Mouse (Mus musculus): ENCODE results near the gene Lrrfip1. TPM values are rescaled to one million over a fixed set of nuclear protein-coding genes. Genes with fewer than 3 reads are reported as not detected.
A peak's percentile ranks its signal among the peaks of the same experiment; 100 is the strongest.

The Lrrfip1 gene
- polyA plus RNA-seq, 1 experiment from 2014 or later: 88.9 TPM

DNA sequence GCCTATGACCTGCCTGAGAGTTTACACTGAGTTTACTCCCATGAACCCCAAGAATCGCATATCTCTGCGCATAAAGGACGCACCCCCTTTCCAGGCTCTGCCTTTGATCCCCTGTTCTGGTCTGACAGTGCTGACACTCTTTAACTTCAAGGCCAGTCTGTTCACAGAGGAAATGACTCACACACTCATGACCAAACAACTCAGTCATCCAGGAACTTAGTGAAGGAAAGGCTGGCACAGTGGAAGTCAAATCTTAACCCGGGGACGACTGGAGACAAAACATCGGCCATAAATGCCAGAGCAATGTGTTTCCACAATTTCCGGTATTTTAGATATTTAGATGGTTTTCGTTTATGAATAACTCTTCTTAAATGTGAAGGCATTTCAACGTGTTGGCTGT is 25.4 kb downstream of the Lrrfip1 start:
- H3K27ac ChIP-seq: peak overlapping the region; percentile 95
- H3K4me3 ChIP-seq (ENCODE audit: inconsistent target): no peak overlapping the region
- peaks cover 55% of the 10 kb centered on the region; the same call in 1 of the 2 replicates for H3K79me2 ChIP-seq (ENCODE audit: inconsistent target)
- 14% methylated on average over 9 of the region's 9 CpGs for WGBS (ENCODE audit: missing documents)
- H3K36me3 ChIP-seq (ENCODE audit: inconsistent target): no peaks in the 10 kb centered on the region

DNA sequence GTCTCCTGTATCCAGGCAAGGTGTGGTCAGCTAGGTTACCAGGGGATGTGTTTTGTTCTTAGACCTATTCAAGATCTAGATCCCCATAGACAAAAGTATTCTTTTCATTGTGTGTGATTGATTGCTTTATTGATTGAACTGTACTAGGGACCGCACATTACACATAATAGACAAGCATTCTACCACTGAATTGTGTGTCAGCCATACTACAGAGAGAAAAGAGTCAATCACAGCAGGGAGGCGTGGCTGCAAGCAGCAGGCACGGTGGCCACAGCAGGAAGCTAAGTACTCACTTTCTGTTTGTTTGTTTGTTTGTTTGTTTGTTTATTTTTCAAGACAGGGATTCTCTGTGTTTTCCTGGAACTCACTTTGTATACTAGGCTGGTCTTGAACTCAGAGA is 25.9 kb downstream of the Lrrfip1 start:
- H3K36me3 ChIP-seq (ENCODE audit: inconsistent target): no peaks in the 10 kb centered on the region
- H3K79me2 ChIP-seq (ENCODE audit: inconsistent target): peaks cover 60% of the 10 kb centered on the region; the same call in 1 of the 2 replicates
- H3K27ac ChIP-seq: peak overlapping the region; percentile 95
- 83% methylated on average over 3 of the region's 3 CpGs for WGBS (ENCODE audit: missing documents)
- no peak overlapping the region for H3K4me3 ChIP-seq (ENCODE audit: inconsistent target)

DNA sequence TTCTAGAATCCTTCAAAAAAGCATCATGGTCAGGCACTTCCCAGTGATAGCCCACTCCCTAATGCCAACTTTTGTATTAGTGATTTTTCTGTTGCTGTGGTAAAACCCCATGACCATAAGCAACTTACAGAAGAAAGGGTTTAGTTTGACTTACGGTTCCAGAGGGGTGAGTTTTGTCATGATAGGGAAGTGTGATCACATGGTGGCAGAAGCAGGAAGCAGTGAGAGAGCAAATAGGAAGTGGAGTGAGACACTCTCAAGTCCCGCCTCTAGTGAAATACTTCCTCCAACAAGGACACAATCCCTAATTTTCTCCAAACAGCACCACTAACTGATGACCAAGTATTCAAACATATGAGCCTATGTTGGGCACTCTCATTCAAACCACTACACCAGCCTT is 28.4 kb downstream of the Lrrfip1 start:
- Histone ChIP-seq H3K27ac (peak overlapping the region; percentile 52), H3K36me3 (ENCODE audit: inconsistent target) (no peaks in the 10 kb centered on the region), H3K79me2 (ENCODE audit: inconsistent target) (peaks cover 73% of the 10 kb centered on the region), H3K4me3 (ENCODE audit: inconsistent target) (no peak overlapping the region)
- 74% methylated on average over 2 of the region's 2 CpGs for WGBS (ENCODE audit: missing documents)

DNA sequence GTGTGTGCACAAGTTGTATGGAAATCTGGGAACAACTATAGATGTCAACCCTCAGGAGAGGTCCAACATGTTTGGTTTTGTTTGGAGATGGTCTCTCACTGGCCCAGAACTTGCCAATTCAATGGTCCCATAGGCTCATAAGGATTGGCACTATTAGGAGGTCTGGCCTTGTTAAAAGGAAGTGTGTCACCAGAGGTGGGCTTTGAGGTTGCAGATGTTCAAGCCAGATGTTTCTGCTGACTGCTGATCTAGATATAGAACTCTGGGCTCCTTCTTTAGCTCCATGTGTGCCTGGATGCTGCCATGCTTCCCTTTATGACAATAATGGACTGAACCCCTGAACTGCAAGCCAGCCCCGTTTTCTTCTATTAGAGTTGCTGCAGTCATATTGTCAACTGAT is 31.8 kb downstream of the Lrrfip1 start:
- Histone ChIP-seq H3K36me3 (ENCODE audit: inconsistent target) (no peaks in the 10 kb centered on the region), H3K27ac (no peak overlapping the region), H3K79me2 (ENCODE audit: inconsistent target) (peaks cover 67% of the 10 kb centered on the region), H3K4me3 (ENCODE audit: inconsistent target) (no peak overlapping the region)
- 60% methylated on average over 1 of the region's 1 CpGs for WGBS (ENCODE audit: missing documents)

DNA sequence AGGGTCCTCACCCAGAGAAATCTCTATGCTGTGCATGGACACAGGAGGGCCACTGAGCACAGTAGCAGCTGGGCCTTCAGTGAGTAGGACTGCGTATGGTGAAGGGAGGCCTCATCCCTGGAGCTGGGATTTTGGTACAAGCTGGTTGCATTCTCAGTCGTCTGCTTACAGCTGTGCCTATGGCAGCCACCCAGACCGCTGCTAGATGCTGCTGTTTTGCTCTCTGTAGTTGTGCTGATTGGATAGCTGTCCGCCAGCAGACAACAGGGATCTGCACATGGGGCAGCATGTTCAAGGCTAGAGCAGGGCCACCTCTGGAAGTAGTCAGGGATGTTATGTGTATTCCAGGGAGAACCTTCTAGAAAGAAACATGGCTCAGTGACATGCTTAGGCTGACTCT is 33.0 kb downstream of the Lrrfip1 start:
- Histone ChIP-seq H3K4me3 (ENCODE audit: inconsistent target) (no peak overlapping the region), H3K27ac (no peak overlapping the region), H3K79me2 (ENCODE audit: inconsistent target) (peaks cover 72% of the 10 kb centered on the region), H3K36me3 (ENCODE audit: inconsistent target) (no peaks in the 10 kb centered on the region)
- 100% methylated on average over 4 of the region's 4 CpGs for WGBS (ENCODE audit: missing documents)

DNA sequence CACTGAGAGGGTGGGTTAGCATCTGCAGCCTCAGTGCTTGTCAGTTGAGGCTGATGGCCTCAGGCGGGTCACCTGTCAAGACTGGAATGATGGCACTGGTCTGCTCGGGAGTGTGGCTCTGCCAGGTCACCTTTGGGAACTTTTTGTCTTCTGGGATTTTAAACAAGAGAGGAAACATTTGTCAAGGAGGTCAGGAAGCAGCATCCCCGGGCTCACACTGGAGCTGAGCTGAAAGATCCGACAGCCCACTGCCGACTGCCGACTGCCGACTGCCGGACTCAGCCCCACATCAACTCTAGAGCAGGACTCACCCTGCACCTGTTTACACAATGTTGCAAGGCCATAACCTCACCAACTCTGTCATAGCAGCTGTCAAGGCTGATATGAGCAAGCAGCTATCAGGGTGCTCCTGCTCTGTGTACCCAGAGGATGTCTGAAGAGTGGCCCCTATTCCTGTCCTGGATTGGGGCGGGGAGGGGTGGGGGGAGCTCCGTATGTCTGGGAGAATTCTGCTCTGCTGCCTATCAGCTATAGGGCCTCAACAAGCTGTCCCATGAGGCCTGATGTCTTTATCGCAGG is 33.9 kb downstream of the Lrrfip1 start:
- no peak overlapping the region for H3K4me3 ChIP-seq (ENCODE audit: inconsistent target)
- H3K27ac ChIP-seq: no peak overlapping the region
- H3K79me2 ChIP-seq (ENCODE audit: inconsistent target): peaks cover 78% of the 10 kb centered on the region
- WGBS (ENCODE audit: missing documents): 98% methylated on average over 10 of the region's 11 CpGs
- H3K36me3 ChIP-seq (ENCODE audit: inconsistent target): no peaks in the 10 kb centered on the region

DNA sequence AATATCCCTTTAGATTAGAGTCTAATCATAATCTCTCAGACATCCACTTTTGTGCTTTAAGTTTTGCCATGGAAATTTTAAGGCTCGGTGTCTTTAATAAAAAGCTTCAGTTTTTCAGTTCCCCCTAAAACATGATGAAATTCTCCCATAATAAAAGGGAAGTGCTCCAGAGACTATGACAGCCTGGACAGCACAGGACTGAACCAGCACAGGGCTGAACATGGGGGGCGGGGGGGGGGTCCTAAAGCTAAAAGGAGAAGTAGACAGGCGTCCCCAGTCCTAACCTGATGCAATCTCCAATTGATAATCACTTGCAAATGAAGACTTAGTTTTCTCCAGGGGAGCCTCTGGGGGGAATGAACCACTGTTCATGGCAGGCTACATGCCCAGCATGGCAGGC is 36.0 kb downstream of the Lrrfip1 start:
- WGBS (ENCODE audit: missing documents): 3% methylated on average over 3 of the region's 3 CpGs
- no peak overlapping the region for H3K4me3 ChIP-seq (ENCODE audit: inconsistent target)
- peak overlapping the region; percentile 75 for H3K27ac ChIP-seq
- H3K36me3 ChIP-seq (ENCODE audit: inconsistent target): no peaks in the 10 kb centered on the region
- H3K79me2 ChIP-seq (ENCODE audit: inconsistent target): peaks cover 68% of the 10 kb centered on the region

DNA sequence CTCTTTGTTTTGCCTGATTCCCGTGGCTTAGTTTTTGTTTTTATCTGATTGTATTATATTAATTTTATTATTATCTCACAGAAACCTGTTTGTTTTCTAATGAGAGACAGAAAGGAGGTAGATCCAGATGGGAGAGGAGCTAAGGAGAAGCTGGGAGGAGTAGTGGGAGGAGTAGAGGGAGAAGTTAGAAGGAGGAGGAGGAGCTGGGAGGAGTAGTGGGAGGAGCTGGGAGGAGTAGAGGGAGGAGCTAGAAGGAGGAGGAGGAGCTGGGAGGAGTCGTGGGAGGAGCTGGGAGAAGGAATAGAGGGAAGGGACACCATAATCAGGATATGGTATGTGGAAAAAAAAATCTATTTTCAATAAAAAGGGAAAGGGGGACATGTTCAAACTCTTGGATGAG is 36.7 kb downstream of the Lrrfip1 start:
- peaks cover 65% of the 10 kb centered on the region for H3K79me2 ChIP-seq (ENCODE audit: inconsistent target)
- H3K27ac ChIP-seq: peak overlapping the region; percentile 75
- H3K36me3 ChIP-seq (ENCODE audit: inconsistent target): no peaks in the 10 kb centered on the region
- H3K4me3 ChIP-seq (ENCODE audit: inconsistent target): no peak overlapping the region
- WGBS (ENCODE audit: missing documents): 73% methylated on average over 1 of the region's 2 CpGs

DNA sequence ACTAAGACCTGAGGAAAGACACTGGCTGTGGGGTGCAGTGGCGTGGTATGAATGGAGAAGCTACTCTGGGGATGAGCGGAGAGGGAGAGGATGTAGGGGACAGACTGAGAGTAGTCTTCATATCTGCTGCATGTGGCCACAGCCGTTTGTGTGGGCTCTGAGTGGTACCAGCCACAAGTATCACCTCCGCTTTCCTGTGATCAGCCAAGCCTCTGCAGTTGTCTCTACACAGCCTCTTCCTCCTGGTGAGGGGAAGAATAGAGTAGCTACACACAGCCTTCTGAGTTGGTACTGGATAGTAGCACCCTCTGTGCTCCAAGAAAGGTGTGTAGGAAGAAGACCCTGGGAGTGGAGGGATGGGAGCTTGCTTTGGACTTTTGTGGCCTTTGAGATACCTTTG is 38.7 kb downstream of the Lrrfip1 start:
- no peaks in the 10 kb centered on the region for H3K36me3 ChIP-seq (ENCODE audit: inconsistent target)
- peak overlapping the region; percentile 36 for H3K27ac ChIP-seq
- H3K79me2 ChIP-seq (ENCODE audit: inconsistent target): peaks cover 47% of the 10 kb centered on the region
- 57% methylated on average over 4 of the region's 4 CpGs for WGBS (ENCODE audit: missing documents)
- H3K4me3 ChIP-seq (ENCODE audit: inconsistent target): no peak overlapping the region

DNA sequence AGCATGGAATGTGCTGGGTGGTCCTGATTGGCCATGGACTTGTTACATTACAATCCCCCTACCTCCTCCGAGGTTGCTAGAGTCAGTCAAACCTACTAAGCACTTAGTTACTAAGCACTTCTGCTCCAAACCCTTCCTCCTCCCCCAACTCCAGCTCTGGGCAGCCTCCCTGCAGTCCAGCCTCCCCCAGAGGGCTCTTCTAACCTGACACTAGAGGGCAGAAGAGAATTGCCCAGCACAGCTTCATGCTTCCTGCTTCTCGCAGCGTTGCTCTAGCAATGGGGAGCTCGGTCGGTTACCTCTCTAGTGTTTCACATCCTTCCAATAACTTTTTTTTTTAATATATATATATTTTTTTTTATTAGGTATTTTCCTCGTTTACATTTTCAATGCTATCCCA is 39.5 kb downstream of the Lrrfip1 start:
- 7% methylated on average over 5 of the region's 6 CpGs for WGBS (ENCODE audit: missing documents)
- H3K4me3 ChIP-seq (ENCODE audit: inconsistent target): no peak overlapping the region
- peaks cover 45% of the 10 kb centered on the region for H3K79me2 ChIP-seq (ENCODE audit: inconsistent target)
- H3K36me3 ChIP-seq (ENCODE audit: inconsistent target): no peaks in the 10 kb centered on the region
- peak overlapping the region; percentile 36 for H3K27ac ChIP-seq

DNA sequence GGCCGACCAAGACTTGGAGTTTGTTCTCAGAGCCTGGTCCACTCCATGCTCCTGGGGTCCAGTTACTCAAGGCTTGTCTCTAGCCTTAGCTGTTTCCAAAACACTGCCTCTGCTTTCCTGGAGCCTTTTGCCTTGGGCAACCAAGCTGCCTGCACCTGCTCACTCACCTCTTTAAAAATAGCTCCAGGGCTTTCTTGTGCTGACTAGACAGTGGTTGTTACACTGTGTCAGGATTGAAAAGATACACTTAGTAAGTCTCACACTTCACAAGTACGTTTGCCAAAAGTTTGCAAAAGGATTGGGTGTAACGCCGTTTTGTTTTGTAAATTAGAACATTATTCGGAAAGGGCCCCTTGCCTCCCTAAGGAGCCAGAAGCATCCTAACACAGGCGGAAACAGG is 40.0 kb downstream of the Lrrfip1 start:
- 87% methylated on average over 6 of the region's 6 CpGs for WGBS (ENCODE audit: missing documents)
- H3K79me2 ChIP-seq (ENCODE audit: inconsistent target): peaks cover 47% of the 10 kb centered on the region
- H3K4me3 ChIP-seq (ENCODE audit: inconsistent target): no peak overlapping the region
- H3K27ac ChIP-seq: no peak overlapping the region
- no peaks in the 10 kb centered on the region for H3K36me3 ChIP-seq (ENCODE audit: inconsistent target)

DNA sequence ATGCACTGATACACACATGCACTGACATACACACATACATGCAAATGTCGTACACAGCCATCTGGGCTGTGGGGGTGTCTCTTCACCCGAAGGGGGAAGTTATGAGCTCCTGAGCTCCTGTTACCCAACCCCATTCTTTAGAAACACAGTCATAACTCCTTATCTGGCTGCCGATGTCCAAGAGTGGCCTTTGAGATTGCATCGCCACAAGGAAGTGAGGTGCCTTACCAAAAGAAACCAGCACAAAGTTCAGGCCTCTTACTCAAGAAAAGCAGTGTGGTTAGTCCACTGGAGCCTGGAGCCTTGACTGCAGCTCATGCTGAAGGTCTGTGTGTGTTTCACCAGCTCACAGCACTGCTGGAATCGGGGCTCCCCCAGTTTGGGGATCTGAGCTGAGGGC is 43.1 kb downstream of the Lrrfip1 start:
- H3K4me3 ChIP-seq (ENCODE audit: inconsistent target): no peak overlapping the region
- WGBS (ENCODE audit: missing documents): 13% methylated on average over 5 of the region's 5 CpGs
- no peaks in the 10 kb centered on the region for H3K36me3 ChIP-seq (ENCODE audit: inconsistent target)
- peak overlapping the region; percentile 33 for H3K27ac ChIP-seq
- H3K79me2 ChIP-seq (ENCODE audit: inconsistent target): peaks cover 49% of the 10 kb centered on the region; the same call in 1 of the 2 replicates

DNA sequence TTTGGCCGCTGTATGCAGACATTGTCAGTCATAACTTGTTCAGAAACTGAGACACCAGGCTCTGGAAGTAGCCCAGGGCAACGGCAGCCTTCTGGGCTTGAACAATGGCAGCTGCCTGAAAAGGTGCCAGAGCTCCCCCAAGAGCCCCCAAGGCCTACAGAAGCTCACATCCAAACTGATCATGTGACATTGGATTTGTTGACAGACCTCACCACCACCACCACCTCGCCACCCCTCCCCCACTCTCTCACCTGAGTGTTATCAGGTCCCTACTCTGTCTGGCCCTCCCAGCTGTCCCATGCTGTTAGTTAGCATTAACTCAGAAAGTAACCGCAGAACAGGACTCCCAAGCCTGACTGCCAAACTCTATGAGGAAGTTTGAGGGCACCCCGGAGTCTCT is 44.7 kb downstream of the Lrrfip1 start:
- Histone ChIP-seq H3K4me3 (ENCODE audit: inconsistent target) (no peak overlapping the region), H3K79me2 (ENCODE audit: inconsistent target) (peaks cover 58% of the 10 kb centered on the region; the same call in 1 of the 2 replicates), H3K27ac (no peak overlapping the region), H3K36me3 (ENCODE audit: inconsistent target) (no peaks in the 10 kb centered on the region)
- WGBS (ENCODE audit: missing documents): 31% methylated on average over 5 of the region's 5 CpGs

DNA sequence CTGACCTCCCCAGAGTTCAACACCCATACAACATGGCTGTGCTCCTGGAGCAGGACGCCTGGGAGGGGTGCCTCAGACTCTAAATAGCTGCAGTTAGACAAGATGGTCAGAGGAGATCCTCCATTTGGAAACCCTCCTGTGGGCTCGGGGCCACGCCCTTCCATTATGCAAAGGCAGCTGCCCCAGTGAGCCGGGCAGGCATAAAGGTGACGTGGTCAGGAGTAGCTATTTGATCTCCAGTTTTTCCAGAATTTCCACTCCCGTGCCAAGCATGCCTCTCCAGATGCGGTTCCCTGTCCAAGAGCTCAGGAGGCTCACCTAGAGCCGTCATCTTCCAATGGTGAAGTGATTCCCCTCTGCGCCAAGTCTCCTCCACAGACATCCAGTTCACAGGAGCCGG is 45.6 kb downstream of the Lrrfip1 start:
- Histone ChIP-seq H3K27ac (no peak overlapping the region), H3K79me2 (ENCODE audit: inconsistent target) (peaks cover 60% of the 10 kb centered on the region; the same call in 1 of the 2 replicates), H3K4me3 (ENCODE audit: inconsistent target) (no peak overlapping the region), H3K36me3 (ENCODE audit: inconsistent target) (no peaks in the 10 kb centered on the region)
- WGBS (ENCODE audit: missing documents): 84% methylated on average over 9 of the region's 10 CpGs

DNA sequence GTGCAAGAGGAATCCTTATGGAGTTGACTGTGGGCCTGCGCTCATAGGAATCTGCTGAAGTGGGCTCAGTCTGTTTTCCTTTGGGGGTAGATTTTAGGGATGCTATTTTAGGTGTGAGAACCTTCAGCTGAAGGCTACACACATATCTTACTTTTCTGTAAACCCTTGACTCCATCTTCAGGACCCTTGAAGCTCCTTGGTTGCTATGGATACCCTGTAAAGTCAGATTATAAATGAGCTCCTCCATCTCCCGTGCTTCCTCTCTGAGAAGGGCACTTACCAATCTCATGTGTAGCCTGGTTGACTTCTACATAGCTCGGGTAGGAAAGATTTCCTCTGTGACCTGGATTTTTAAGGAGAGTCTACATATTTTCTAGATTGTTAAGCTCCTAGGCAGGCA is 46.1 kb downstream of the Lrrfip1 start:
- H3K36me3 ChIP-seq (ENCODE audit: inconsistent target): no peaks in the 10 kb centered on the region
- H3K27ac ChIP-seq: no peak overlapping the region
- 58% methylated on average over 3 of the region's 3 CpGs for WGBS (ENCODE audit: missing documents)
- H3K4me3 ChIP-seq (ENCODE audit: inconsistent target): no peak overlapping the region
- H3K79me2 ChIP-seq (ENCODE audit: inconsistent target): peaks cover 60% of the 10 kb centered on the region; the same call in 1 of the 2 replicates

DNA sequence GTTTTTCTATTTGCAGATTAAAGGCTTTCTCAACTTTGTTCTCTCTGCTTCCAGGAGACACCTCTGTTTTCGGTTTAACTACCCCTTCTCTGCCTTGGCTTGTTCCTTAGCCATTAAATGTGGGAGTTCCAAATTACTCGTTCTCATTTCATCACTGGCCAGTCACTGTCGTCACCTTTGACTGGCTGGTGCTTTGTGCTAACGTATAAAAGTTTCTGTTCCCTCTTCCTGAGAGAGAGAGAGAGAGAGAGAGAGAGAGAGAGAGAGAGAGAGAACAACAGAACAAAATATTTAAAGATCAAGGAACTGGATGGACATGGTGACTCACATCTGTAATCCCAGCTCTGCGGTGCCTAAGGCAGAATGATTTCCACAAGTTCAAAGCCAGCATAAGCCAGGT is 47.7 kb downstream of the Lrrfip1 start:
- Histone ChIP-seq H3K27ac (peak overlapping the region; percentile 24; the same call in 1 of the 2 replicates), H3K4me3 (ENCODE audit: inconsistent target) (no peak overlapping the region), H3K79me2 (ENCODE audit: inconsistent target) (peaks cover 73% of the 10 kb centered on the region; the same call in 1 of the 2 replicates), H3K36me3 (ENCODE audit: inconsistent target) (no peaks in the 10 kb centered on the region)
- WGBS (ENCODE audit: missing documents): 0% methylated on average over 5 of the region's 5 CpGs
